Mouse (Mus musculus) forebrain, embryonic 16.5 days (tissue): Measurements from ENCODE around the gene Zfp385a. TPM values are rescaled to one million over a fixed set of nuclear protein-coding genes. Genes with fewer than 3 reads are reported as not detected.

Experiments
- ATAC-seq: fragments of 200-750 bp; cut with Nextera tagmentation; 2 replicates; pipeline ENCODE4 v1.8.0; 2017; ENCODE audit warnings: mild to moderate bottlenecking, moderate library complexity
- H3K27ac ChIP-seq: fragments of 300-500 bp; sonication (generic); 2 replicates; pipeline ENCODE4 v1.5.1; 2014; ENCODE audit warnings: low read length, control low read depth
- H3K27me3 ChIP-seq: fragments of 300-500 bp; sonication (generic); replicated peaks from 2 replicates; pipeline ENCODE4 v1.6.1; 2014; ENCODE audit warnings: low read length; ENCODE audit not compliant: control insufficient read depth, insufficient read depth
- H3K36me3 ChIP-seq: fragments of 300-500 bp; sonication (generic); 2 replicates; pipeline ENCODE4 v1.6.1; 2014; ENCODE audit not compliant: control insufficient read depth, insufficient read depth
- H3K4me1 ChIP-seq: fragments of 300-500 bp; sonication (generic); replicated peaks from 2 replicates; pipeline ENCODE4 v1.6.1; 2014; ENCODE audit warnings: low read length; ENCODE audit not compliant: control insufficient read depth, insufficient read depth
- H3K4me2 ChIP-seq: fragments of 300-500 bp; sonication (generic); 2 replicates; pipeline ENCODE4 v1.6.1; 2014; ENCODE audit warnings: mild to moderate bottlenecking, low read length, control low read depth
- H3K4me3 ChIP-seq: fragments of 300-500 bp; sonication (generic); replicated peaks from 2 replicates; pipeline ENCODE4 v1.5.1; 2014; ENCODE audit warnings: mild to moderate bottlenecking, low read length, control low read depth
- H3K9ac ChIP-seq: fragments of 300-500 bp; sonication (generic); replicated peaks from 2 replicates; pipeline ENCODE4 v1.6.1; 2014; ENCODE audit warnings: low read depth, low read length, control low read depth
- H3K9me3 ChIP-seq: fragments of 300-500 bp; sonication (generic); 2 replicates; pipeline ENCODE4 v1.6.1; 2016; ENCODE audit warnings: low read length; ENCODE audit not compliant: control insufficient read depth
- WGBS: fragments of 180-500 bp; shearing (Covaris S2); extraction: QIAGEN DNeasy Blood & Tissue Kit; methylation state at CpG from one replicate; pipeline ENCODE4 v1.1.7; 2014; 5-methylcytosine and 5-hydroxymethylcytosine counted together
- polyA plus RNA-seq: library from polyadenylated mRNA; unstranded; fragments of >200 nt; fragmentation: Nextera tagmentation; extraction: Ambion mirVana; gene quantifications from 2 replicates; pipeline ENCODE4 v1.2.1, GENCODE M21; 2015

Zfp385a gene
- polyA plus RNA-seq, 1 experiment from 2014 or later: 12.2 TPM

- no peak overlapping the region for H3K4me2 ChIP-seq
- H3K9ac ChIP-seq: no peak overlapping the region
- peaks cover 14% of the 10 kb centered on the region for H3K27me3 ChIP-seq
- no peaks in the 10 kb centered on the region for H3K9me3 ChIP-seq
- no peak overlapping the region for H3K27ac ChIP-seq
- no peaks in the 10 kb centered on the region for H3K36me3 ChIP-seq
- peaks cover 10% of the 10 kb centered on the region for H3K4me1 ChIP-seq
- no peak overlapping the region for H3K4me3 ChIP-seq
- no peak for ATAC-seq
These were observed 3.7 kb upstream of the Zfp385a start for GRCm38 (mm10) chr15:103343556-103343955.

GRCm38 (mm10) chr15:103343008-103343407, 3.1 kb upstream of the Zfp385a start:
- no peak overlapping the region for H3K27ac ChIP-seq
- H3K4me3 ChIP-seq: no peak overlapping the region
- H3K4me2 ChIP-seq: no peak overlapping the region
- peaks cover 14% of the 10 kb centered on the region for H3K27me3 ChIP-seq
- no peak for ATAC-seq
- 84% methylated on average over 2 of the region's 3 CpGs for WGBS
- H3K4me1 ChIP-seq: peaks cover 10% of the 10 kb centered on the region
- H3K9me3 ChIP-seq: no peaks in the 10 kb centered on the region
- H3K9ac ChIP-seq: no peak overlapping the region
- no peaks in the 10 kb centered on the region for H3K36me3 ChIP-seq

- Histone ChIP-seq H3K4me1 (peaks cover 10% of the 10 kb centered on the region), H3K4me2 (no peak overlapping the region), H3K9ac (no peak overlapping the region), H3K27ac (no peak overlapping the region), H3K9me3 (no peaks in the 10 kb centered on the region), H3K4me3 (no peak overlapping the region), H3K36me3 (no peaks in the 10 kb centered on the region), H3K27me3 (peaks cover 14% of the 10 kb centered on the region)
- 11% methylated on average over 4 of the region's 4 CpGs for WGBS
- no peak for ATAC-seq
These were observed 2.5 kb upstream of the Zfp385a start for GRCm38 (mm10) chr15:103342415-103342814.

GRCm38 (mm10) chr15:103341547-103341946, 1.7 kb upstream of the Zfp385a start:
- ATAC-seq: no peak
- Histone ChIP-seq H3K4me3 (no peak overlapping the region), H3K4me1 (peaks cover 10% of the 10 kb centered on the region), H3K36me3 (no peaks in the 10 kb centered on the region), H3K9me3 (no peaks in the 10 kb centered on the region), H3K27me3 (peaks cover 14% of the 10 kb centered on the region), H3K9ac (no peak overlapping the region; the same call in 1 of the 2 replicates), H3K4me2 (no peak overlapping the region), H3K27ac (no peak overlapping the region)
- 40% methylated on average over 8 of the region's 8 CpGs for WGBS

GRCm38 (mm10) chr15:103340786-103341185, 893 bp upstream of the Zfp385a start:
- no peaks in the 10 kb centered on the region for H3K36me3 ChIP-seq
- no peak overlapping the region for H3K4me2 ChIP-seq
- peaks cover 10% of the 10 kb centered on the region for H3K4me1 ChIP-seq
- 21% methylated on average over 4 of the region's 4 CpGs for WGBS
- no peak overlapping the region for H3K4me3 ChIP-seq
- no peak overlapping the region for H3K9ac ChIP-seq
- no peak overlapping the region for H3K27ac ChIP-seq
- ATAC-seq: no peak
- H3K27me3 ChIP-seq: peaks cover 14% of the 10 kb centered on the region
- no peaks in the 10 kb centered on the region for H3K9me3 ChIP-seq

GRCm38 (mm10) chr15:103339166-103339960, 530 bp downstream of the Zfp385a start:
- peak overlapping the region; percentile 67 for H3K4me2 ChIP-seq
- WGBS: 12% methylated on average over 30 of the region's 31 CpGs
- ATAC-seq: peak; percentile 39
- H3K27ac ChIP-seq: no peak overlapping the region
- H3K4me1 ChIP-seq: peaks cover 10% of the 10 kb centered on the region
- no peaks in the 10 kb centered on the region for H3K36me3 ChIP-seq
- H3K27me3 ChIP-seq: peaks cover 14% of the 10 kb centered on the region
- peak overlapping the region; percentile 52 for H3K4me3 ChIP-seq
- peak overlapping the region; percentile 50 for H3K9ac ChIP-seq
- no peaks in the 10 kb centered on the region for H3K9me3 ChIP-seq

- WGBS: 46% methylated on average over 4 of the region's 4 CpGs
- Histone ChIP-seq H3K4me1 (peaks cover 15% of the 10 kb centered on the region), H3K27me3 (peaks cover 14% of the 10 kb centered on the region), H3K9ac (no peak overlapping the region; the same call in 1 of the 2 replicates), H3K27ac (no peak overlapping the region), H3K9me3 (no peaks in the 10 kb centered on the region), H3K36me3 (no peaks in the 10 kb centered on the region), H3K4me3 (no peak overlapping the region; the same call in 1 of the 2 replicates), H3K4me2 (peak overlapping the region; percentile 67)
- ATAC-seq: no peak
These were observed 1.1 kb downstream of the Zfp385a start for GRCm38 (mm10) chr15:103338829-103339165.

GRCm38 (mm10) chr15:103336996-103337667, 2.8 kb downstream of the Zfp385a start:
- Histone ChIP-seq H3K27ac (no peak overlapping the region), H3K9me3 (no peaks in the 10 kb centered on the region), H3K27me3 (peaks cover 14% of the 10 kb centered on the region), H3K36me3 (no peaks in the 10 kb centered on the region), H3K4me1 (peaks cover 15% of the 10 kb centered on the region), H3K4me2 (no peak overlapping the region), H3K4me3 (no peak overlapping the region), H3K9ac (no peak overlapping the region)
- whole genome bisulfite sequencing: 16% methylated on average over 11 of the region's 11 CpGs
- ATAC-seq: no peak

GRCm38 (mm10) chr15:103335488-103336235, 4.2 kb downstream of the Zfp385a start:
- WGBS: 20% methylated on average over 7 of the region's 7 CpGs
- H3K4me1 ChIP-seq: peaks cover 15% of the 10 kb centered on the region
- no peak overlapping the region for H3K4me2 ChIP-seq
- no peaks in the 10 kb centered on the region for H3K36me3 ChIP-seq
- H3K9me3 ChIP-seq: no peaks in the 10 kb centered on the region
- no peak overlapping the region for H3K27ac ChIP-seq
- H3K9ac ChIP-seq: no peak overlapping the region
- ATAC-seq: no peak
- H3K27me3 ChIP-seq: peaks cover 6% of the 10 kb centered on the region
- H3K4me3 ChIP-seq: no peak overlapping the region
